Mouse (Mus musculus): ENCODE results near the gene Cyfip1.

DNA sequence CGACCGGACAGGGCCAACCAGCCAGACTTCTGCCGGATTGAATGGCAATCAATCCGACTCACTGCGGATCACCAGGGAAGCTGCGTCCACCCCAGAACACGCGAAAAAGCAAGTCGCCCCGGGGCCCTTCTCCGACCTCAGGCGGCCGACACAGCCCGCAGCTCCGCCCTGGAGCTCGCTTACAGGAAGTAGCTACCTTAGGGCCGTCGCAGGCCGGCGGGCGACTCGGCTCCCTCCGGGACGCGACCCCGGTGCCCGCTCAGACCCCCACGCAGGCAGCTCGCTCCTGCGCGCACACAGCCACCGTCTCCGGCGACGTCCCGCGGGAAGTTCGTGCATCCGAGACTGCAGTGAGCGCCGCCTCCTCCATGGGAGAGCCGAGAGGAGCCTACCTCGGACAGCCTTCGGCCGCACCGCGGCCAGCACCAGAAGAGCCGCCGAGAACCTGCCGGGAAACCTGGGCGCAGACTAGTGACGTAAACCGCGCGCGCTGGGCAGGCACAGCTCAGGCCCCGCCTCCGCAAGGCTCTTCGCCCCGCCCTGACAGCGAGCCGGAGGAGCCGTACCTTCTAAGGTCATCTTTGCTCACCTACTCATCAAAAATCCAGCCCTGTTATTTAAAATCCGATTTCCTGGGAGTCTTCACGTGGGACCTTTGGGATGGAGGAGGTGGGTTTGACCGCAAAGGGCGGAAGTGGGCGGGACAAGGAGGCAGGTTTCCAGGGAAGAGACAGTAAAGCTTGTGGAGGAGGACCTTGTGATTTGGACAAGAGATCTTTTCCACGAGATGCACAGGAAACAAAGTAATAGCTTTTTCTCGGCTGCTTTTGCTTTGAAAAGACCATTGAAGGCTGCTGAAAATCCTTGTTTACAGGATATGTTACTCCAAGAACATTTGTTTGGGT, 120.7 kb downstream of the Cyfip1 start, which contains the start of gene Nipa2:
- TF ChIP-seq CTCF (IDR thresholded peaks at IDR 0.05) (0 out of 2 replicates have a peak, but pooled peaks have one; percentile 5), EP300 (IDR thresholded peaks at IDR 0.05) (no peak)
